Mouse (Mus musculus) embryonic fibroblast, embryonic 13.5 days (primary cell): ENCODE data around the gene Chst10. TPM values are rescaled to one million over a fixed set of nuclear protein-coding genes. Genes with fewer than 3 reads are reported as not detected.

Source experiments
- H3K27ac ChIP-seq: 2 replicates; pipeline ENCODE4 v1.5.1; 2012; ENCODE audit warnings: low read length, control low read depth, inconsistent platforms; ENCODE audit not compliant: insufficient read depth
- H3K4me1 ChIP-seq: 2 replicates; pipeline ENCODE4 v1.6.1; 2011; ENCODE audit warnings: low read length; ENCODE audit not compliant: control insufficient read depth, insufficient read depth
- H3K4me3 ChIP-seq: 2 replicates; pipeline ENCODE4 v1.5.1; 2011; ENCODE audit warnings: mild to moderate bottlenecking, control low read depth, low read length; ENCODE audit not compliant: insufficient read depth
- CTCF ChIP-seq: IDR thresholded peaks from 2 replicates; pipeline ENCODE4 v1.5.1; 2011; ENCODE audit warnings: mild to moderate bottlenecking, control low read depth, low read length, moderate library complexity, borderline replicate concordance; ENCODE audit not compliant: insufficient read depth
- POLR2A ChIP-seq: IDR thresholded peaks from 2 replicates; pipeline ENCODE4 v1.6.1; 2011; ENCODE audit warnings: low read depth, mild to moderate bottlenecking, control low read depth, low read length, moderate library complexity
- polyA plus RNA-seq: library from polyadenylated mRNA; stranded (reverse); fragments of >200 nt; gene quantifications from 2 replicates; pipeline ENCODE4 v1.2.4, GENCODE M21; 2011; ENCODE audit warnings: low read depth; ENCODE audit not compliant: missing spikeins, insufficient read length

Gene Chst10
- polyA plus RNA-seq, 1 experiment = 3.2 TPM

GRCm38 (mm10) chr1:38817671-38818070 lies 80.3 kb downstream of the Chst10 start:
- H3K27ac ChIP-seq = no peak overlapping the region

GRCm38 (mm10) chr1:38817268-38817667 lies 80.7 kb downstream of the Chst10 start:
- H3K4me3 ChIP-seq = no peak overlapping the region
- H3K27ac ChIP-seq = no peak overlapping the region
- no peaks in the 10 kb centered on the region for H3K4me1 ChIP-seq
- TF ChIP-seq CTCF = no peak
- TF ChIP-seq POLR2A = no peak

More at GRCm38 (mm10) chr1:38817671-38818070, 80.3 kb downstream of the Chst10 start:
- TF ChIP-seq CTCF (no peak), POLR2A (no peak)
- Histone ChIP-seq H3K4me3 (no peak overlapping the region), H3K4me1 (no peaks in the 10 kb centered on the region)

- Histone ChIP-seq H3K4me3 (no peak overlapping the region), H3K27ac (no peak overlapping the region), H3K4me1 (no peaks in the 10 kb centered on the region)
- TF ChIP-seq CTCF = no peak
- no peak for TF ChIP-seq POLR2A
These were observed 81.7 kb downstream of the Chst10 start for GRCm38 (mm10) chr1:38816306-38816705.

Other genes starting within 250 kb of the Chst10 start
- gene Aff3, start 233.2 kb downstream of the Chst10 start, polyA plus RNA-seq = 8.1 and 20.0 TPM in 2 replicates
- 0.52 and 1.9 TPM in 2 replicates for gene Lonrf2, start 61.5 kb downstream of the Chst10 start, polyA plus RNA-seq
- not detected in 2 replicates for gene Nms, start 41.0 kb upstream of the Chst10 start, polyA plus RNA-seq
- 194 and 249 TPM in 2 replicates for gene Pdcl3, start 87.4 kb upstream of the Chst10 start, polyA plus RNA-seq